Mouse (Mus musculus) urinary bladder, postnatal 14 days (tissue): ENCODE results near the gene Rxfp3.
"Not testable (repeated sequence)": the region's sequence is repeated elsewhere in the genome, so short reads cannot be mapped to it uniquely, and the experiment has no call there.

Source experiments
- DNase-seq: peaks from one replicate; pipeline ENCODE4 v3.0.0; 2021; ENCODE audit warnings: low spot score

The Rxfp3 gene

GRCm38 (mm10) chr15:11035947-11036474 lies 1.8 kb downstream of the Rxfp3 start:
- no peak for DNase-seq

- no peak for DNase-seq
Measured at GRCm38 (mm10) chr15:11030188-11030587, 7.6 kb downstream of the Rxfp3 start.

- DNase-seq = no peak
Measured at GRCm38 (mm10) chr15:11026801-11027561, 10.8 kb downstream of the Rxfp3 start.

GRCm38 (mm10) chr15:11014931-11015330 lies 22.9 kb downstream of the Rxfp3 start:
- DNase-seq = no peak

GRCm38 (mm10) chr15:11010976-11011548 lies 26.7 kb downstream of the Rxfp3 start:
- DNase-seq = peak; percentile 30

GRCm38 (mm10) chr15:11008756-11009155 lies 29.0 kb downstream of the Rxfp3 start:
- DNase-seq = no peak

GRCm38 (mm10) chr15:11004646-11005045 lies 33.1 kb downstream of the Rxfp3 start:
- no peak for DNase-seq

GRCm38 (mm10) chr15:11003791-11004190 lies 34.0 kb downstream of the Rxfp3 start:
- DNase-seq = no peak

GRCm38 (mm10) chr15:11000421-11000820 lies 37.4 kb downstream of the Rxfp3 start, which contains the start of gene Slc45a2:
Gene Slc45a2 (plus strand): TSS chr15:11000721.
- no peak for DNase-seq

GRCm38 (mm10) chr15:10999832-11000231 lies 38.0 kb downstream of the Rxfp3 start:
- DNase-seq = no peak

- no peak for DNase-seq
Measured at GRCm38 (mm10) chr15:10991566-10991965, 46.2 kb downstream of the Rxfp3 start.

- DNase-seq = no peak
Measured at GRCm38 (mm10) chr15:10990411-10990810, 47.4 kb downstream of the Rxfp3 start.

GRCm38 (mm10) chr15:10986477-10986876 lies 51.3 kb downstream of the Rxfp3 start:
- DNase-seq = not testable (repeated sequence)

GRCm38 (mm10) chr15:10985756-10986155 lies 52.0 kb downstream of the Rxfp3 start:
- no peak for DNase-seq
